Mouse (Mus musculus) gastrocnemius, postnatal 14 days (tissue): Measurements from ENCODE around the gene Dexi. TPM values are rescaled to one million over a fixed set of nuclear protein-coding genes. Genes with fewer than 3 reads are reported as not detected.

ENCODE experiments used
- DNase-seq: peaks from one replicate; pipeline ENCODE4 v3.0.0; 2021; ENCODE audit warnings: mixed read lengths
- intact Hi-C: fragments of 180-260 bp; cut with DNase I; formaldehyde crosslinking; loops from one replicate; pipeline ENCODE4 v1.15.1; 2025; ENCODE audit warnings: low total_unique reads
- total RNA-seq, 2 experiments: library from RNA; stranded (reverse); gene quantifications; 2 replicates each; pipeline ENCODE4 v1.2.3; 2021

Gene Dexi
- total RNA-seq, 2 experiments from 2014 or later: 25.9 to 26.0 TPM

DNA sequence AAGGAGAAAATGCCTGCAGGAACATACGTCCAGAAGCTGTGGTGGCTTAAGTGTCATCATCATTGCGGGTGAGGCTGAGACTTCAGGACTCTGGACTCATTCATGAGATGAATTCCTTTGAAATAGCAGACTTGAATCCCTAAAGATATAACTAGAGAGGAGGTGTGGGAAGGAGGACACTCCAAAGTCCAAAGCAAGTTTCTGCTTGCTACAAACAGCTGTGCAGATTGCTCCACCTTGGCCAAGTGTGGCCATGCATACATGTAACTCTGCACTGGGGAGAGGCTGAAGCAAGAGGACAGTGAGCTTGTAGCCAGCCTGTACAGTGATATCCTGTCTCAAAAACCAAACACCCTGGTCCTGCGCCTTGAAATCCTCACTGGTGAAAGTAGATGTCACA, 70.9 kb downstream of the Dexi start:
- intact Hi-C loops: no loop called here
- DNase-seq: no peak

DNA sequence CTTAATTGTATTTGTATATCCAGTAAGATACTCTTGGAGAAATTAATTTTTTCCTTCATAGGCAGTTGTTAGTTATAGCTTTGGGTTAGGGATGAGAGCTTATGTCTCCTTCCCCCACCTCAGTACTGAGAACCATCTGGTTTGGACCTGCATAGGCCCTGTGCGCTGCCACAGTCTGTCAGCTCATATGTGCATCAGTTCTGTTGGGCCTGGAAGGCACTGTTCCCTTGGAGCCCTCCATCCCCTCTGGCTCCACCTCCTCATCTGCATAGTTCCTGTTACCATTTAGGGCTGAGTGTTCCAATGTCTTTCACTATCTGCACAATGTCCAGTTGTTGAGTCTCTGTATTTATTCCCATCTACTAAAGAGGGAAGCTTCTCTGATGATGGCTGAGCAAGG, 74.7 kb downstream of the Dexi start:
- DNase-seq: no peak
- intact Hi-C loops: no loop called here

DNA sequence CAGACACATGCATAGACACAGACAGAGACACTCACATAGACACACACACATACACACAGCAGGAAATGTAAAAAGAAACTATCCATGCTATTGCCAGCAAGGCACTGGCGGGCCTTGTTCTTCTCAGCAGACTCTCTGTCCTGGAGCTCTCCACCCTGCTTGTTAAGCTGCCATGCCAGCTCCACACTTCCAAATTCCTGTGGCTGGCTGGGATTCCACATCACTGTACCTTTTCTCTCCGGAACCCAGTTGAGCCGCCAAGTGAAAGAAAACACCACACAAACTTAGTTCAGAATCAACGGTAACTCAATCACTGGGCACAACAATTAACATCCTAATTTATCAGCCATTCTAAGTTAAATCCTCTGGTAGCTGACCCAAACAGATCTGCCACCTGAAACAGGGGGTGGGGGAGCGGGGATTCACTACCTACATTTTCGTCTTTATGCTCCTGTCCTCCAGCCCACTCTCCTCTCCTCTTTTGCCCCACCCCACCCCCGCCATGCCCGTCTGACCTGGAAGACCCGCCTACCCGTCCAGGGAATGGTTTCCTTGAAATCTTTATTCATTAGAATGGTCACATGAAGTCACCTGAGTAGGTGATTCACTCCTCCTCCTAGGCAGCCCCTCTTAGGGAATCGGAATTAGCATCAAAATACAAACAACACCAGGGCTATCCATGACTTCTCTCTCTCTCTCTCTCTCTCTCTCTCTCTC, 75.3 kb downstream of the Dexi start:
- no peak for DNase-seq
- intact Hi-C loops: no loop called here

- DNase-seq: no peak
- intact Hi-C loops: no loop called here
These were observed 77.7 kb downstream of the Dexi start for GRCm38 (mm10) chr16:10465011-10465681.

GRCm38 (mm10) chr16:10461178-10461577, 81.7 kb downstream of the Dexi start:
- DNase-seq: no peak
- intact Hi-C loops: no loop called here

- intact Hi-C loops: no loop called here
- no peak for DNase-seq
These were observed 82.7 kb downstream of the Dexi start for GRCm38 (mm10) chr16:10460188-10460587.

- no peak for DNase-seq
- intact Hi-C loops: no loop called here
These were observed 88.3 kb downstream of the Dexi start for GRCm38 (mm10) chr16:10454583-10454974.

DNA sequence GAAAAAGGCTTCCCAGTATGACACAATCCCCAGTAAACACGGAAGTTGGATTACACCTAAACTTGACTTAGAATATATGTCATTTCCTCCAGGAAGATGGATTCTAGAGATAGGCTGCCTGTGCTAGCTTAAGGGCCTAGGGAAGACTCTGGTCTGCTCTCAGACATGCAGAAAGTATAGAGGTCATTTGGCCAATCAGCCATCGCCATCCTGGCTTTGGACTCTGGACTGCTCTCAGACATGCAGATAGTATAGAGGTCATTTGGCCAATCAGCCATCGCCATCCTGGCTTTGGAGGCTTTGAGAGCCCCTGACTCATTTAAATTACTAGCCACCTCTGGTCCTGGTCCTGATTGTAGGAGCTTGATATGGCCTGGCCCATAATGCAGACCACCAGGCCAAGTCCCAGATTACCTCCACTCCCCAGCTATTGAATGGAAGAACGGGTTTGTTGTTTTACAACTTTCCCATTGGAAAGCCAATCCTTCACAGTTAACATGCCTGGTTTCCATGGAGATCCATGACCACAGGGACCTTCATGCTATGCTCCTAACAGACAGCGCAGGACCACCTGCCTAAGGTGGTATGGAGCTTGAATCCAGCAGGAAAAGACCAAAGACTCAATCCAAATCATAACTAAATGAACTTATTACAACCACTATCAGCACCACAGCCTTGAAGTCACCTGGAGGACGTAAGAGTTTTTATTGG, 88.8 kb downstream of the Dexi start:
- DNase-seq: no peak
- intact Hi-C loops: no loop called here

Other genes with a start within 250 kb of the Dexi start
- 10 to 100 TPM in 1 of 2 experiments, 1 to 10 TPM in 1; 6.4 to 10.1 TPM for gene Emp2, start 229.1 kb downstream of the Dexi start, total RNA-seq
- gene Tekt5, start 147.6 kb downstream of the Dexi start, total RNA-seq: under 1 TPM in 1 of 2 experiments, not detected in 1; 0.18 TPM
- gene Nubp1, start 131.1 kb downstream of the Dexi start, total RNA-seq: 1 to 10 TPM; 6.5 to 6.9 TPM
- gene Tvp23a, start 95.7 kb downstream of the Dexi start, total RNA-seq: under 1 TPM; 0.69 to 0.80 TPM
- under 1 TPM; 0.14 to 0.22 TPM for gene Ciita, start 63.0 kb downstream of the Dexi start, total RNA-seq
- gene Clec16a, start 2.3 kb upstream of the Dexi start, total RNA-seq: 10 to 100 TPM; 26.2 to 28.4 TPM
- gene Socs1, start 242.5 kb upstream of the Dexi start, total RNA-seq: 1 to 10 TPM in 1 of 2 experiments, under 1 TPM in 1; 0.40 to 1.5 TPM
- gene Tnp2, start 245.6 kb upstream of the Dexi start, total RNA-seq: not detected
- not detected for gene Prm3, start 247.9 kb upstream of the Dexi start, total RNA-seq